Mouse (Mus musculus): Measurements from ENCODE around the gene Thsd7b.

Thsd7b gene

GRCm38 (mm10) chr1:130099227-130099626 lies 826.1 kb downstream of the Thsd7b start:
- no peak for DNase-seq (ENCODE audit: low read depth, low spot score)

- no peak for DNase-seq (ENCODE audit: low read depth, low spot score)
Observed at GRCm38 (mm10) chr1:130112580-130113314, 839.6 kb downstream of the Thsd7b start.

GRCm38 (mm10) chr1:130113549-130113948 lies 840.4 kb downstream of the Thsd7b start:
- DNase-seq (ENCODE audit: low read depth, low spot score) = no peak

DNA sequence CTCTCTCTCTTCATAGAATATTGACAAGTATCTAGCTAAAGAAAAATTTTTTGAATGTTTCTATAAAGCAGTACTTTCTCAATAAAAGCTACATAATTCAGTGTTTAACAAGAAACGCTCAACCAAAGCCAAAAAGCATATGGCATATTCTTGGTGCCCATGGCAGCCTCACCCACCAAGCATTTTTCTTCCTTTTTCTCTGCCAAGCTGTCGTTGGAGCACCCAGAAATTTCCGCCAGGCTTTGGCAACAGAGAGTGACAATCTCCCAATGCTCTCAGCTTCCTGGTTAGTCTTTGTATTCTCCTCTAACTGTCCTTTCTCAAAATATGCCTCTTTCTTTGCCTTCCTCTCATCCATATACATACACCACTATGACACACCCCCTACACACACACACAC lies 857.8 kb downstream of the Thsd7b start:
- DNase-seq (ENCODE audit: low read depth, low spot score) = no peak

DNA sequence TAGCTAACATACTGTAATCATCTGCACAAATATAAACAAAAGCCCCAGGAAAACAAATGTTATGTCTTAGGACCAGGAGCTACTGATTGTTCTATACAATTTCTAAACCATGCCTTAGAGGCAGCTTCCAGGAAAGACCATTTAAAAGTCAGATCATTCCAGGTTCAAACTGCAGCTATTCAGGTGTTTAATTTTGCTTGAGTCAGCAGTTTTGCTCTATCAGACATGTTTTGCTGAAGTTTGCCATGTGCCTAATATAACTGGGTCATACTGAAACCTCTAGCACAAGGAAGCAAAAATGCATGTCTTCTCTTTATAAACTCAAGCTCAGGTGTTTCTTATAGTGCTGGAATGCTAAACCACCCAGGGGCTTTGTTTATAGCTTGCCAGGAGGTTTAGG lies 893.1 kb downstream of the Thsd7b start:
- DNase-seq (ENCODE audit: low read depth, low spot score) = no peak

- DNase-seq (ENCODE audit: low read depth, low spot score) = peak; percentile 64
Observed at GRCm38 (mm10) chr1:130167260-130167659, 894.2 kb downstream of the Thsd7b start.

DNA sequence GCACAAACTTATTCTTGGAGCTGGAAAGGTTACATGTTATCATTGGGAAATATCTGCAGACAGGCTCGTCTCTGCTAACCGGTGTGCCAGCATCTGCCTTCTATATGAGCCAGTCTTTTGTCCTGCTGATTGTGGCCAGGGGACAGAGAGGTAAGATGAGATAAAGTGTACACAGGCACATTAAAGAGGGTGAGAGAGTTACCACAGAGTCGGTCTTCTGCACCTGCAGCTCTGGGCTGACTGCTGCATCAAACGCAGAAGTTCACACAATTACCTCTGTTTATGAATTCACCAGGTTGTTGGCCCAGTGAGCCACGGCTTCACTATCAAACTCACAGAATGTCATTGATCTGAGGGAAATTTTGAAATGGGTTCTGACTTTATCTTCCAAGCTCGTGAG lies 896.8 kb downstream of the Thsd7b start:
- DNase-seq (ENCODE audit: low read depth, low spot score) = no peak

- no peak for DNase-seq (ENCODE audit: low read depth, low spot score)
Observed at GRCm38 (mm10) chr1:130170290-130170689, 897.2 kb downstream of the Thsd7b start.

- peak; percentile 73 for DNase-seq (ENCODE audit: low read depth, low spot score)
Observed at GRCm38 (mm10) chr1:130186836-130187235, 913.7 kb downstream of the Thsd7b start.

DNA sequence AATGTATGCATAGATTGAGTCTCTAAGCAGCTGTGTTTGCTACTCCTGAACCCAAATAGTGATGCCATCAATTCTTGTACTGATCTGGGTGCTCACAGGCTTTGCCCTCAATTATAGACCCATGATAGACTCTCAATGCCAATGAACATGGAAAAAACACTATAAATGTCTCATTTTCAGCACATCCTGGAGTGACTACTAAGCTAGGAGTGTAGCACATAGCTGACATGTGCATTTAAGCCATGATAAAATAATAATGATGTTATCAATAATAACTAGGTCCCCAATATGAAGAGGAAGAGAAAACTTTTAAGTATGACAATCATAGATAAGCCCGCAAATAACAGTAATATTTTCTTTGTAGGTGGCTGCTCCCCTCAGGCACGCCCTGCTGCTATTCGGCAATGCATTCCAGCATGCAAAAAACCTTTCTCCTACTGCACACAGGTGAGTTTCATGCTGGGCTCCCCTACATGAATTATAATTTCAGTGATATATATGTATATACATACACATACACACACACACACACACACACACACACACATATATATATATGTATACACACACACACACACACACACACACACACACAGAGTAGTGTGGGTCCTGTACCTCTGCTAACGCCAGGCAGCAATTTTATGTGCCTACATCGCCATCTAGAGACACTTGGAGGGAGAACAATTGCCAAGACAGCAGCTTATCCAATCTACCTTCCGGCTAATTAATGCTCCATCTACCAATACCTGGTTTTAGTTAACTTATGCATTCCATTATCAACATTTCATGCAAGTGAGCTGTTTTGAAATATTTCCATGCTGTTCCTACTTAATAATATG lies 919.3 kb downstream of the Thsd7b start:
- DNase-seq (ENCODE audit: low read depth, low spot score) = peak; percentile 54

GRCm38 (mm10) chr1:130217404-130217803 lies 944.3 kb downstream of the Thsd7b start:
- no peak for DNase-seq (ENCODE audit: low read depth, low spot score)

GRCm38 (mm10) chr1:130222904-130223303 lies 949.8 kb downstream of the Thsd7b start:
- no peak for DNase-seq (ENCODE audit: low read depth, low spot score)

DNA sequence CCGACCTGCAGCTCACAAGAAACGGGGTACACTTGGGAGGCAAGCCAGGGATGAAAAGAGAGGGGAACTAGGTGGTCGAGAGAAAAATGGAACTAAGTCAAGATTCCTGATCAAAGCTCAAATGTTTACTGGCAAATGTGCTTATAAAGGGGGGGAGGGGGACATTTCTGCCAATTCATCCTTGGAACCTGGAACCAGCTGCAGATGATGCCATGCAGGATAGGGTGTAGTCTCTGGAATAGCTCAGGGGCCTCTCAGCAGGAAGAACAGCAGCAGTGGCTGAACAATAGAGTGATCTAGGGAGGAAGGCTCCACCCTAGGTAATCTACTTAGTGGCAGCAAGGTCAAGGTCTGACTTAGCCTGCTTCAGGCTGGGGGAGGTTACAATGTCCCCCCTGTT lies 972.5 kb downstream of the Thsd7b start:
- DNase-seq (ENCODE audit: low read depth, low spot score) = peak; percentile 82

GRCm38 (mm10) chr1:130246264-130246663 lies 973.2 kb downstream of the Thsd7b start:
- DNase-seq (ENCODE audit: low read depth, low spot score) = peak; percentile 78

DNA sequence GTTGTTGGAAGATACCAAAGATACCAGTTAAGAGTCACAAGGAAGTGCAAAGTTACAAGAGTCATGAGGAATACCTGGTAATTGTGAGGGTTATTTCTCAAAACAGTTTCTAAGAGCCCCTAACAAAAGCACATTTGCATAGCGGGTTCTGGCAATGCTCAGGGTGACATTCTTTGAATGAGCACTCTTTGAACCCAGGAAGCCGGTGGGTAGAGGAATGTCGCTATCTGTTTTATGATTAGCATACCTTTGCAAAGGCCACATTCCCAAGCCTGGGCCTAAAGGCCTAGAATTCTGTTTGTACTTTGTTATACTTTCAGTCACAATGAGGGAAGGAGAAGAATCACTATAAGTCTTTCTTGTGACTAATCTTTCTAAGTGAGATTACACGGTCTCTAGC lies 973.8 kb downstream of the Thsd7b start:
- peak; percentile 72 for DNase-seq (ENCODE audit: low read depth, low spot score)

DNA sequence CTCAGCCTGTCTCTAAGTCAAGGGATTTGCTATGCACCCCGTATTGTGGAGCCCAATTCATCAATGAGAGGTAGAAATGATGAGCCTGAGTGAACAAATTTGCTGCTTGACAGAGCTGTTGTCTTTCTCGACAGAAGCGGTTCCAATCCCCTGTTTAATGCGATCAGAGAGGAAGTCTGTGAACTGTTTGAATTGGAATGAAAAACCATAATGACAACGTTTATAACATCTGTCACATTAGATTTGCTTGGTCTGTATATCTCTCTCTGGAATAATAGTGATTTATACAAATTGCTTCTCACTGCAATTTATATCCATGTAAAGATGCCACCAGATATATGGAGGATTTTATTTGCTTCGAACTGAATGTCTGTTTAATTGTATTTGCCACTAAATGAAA lies 988.9 kb downstream of the Thsd7b start:
- DNase-seq (ENCODE audit: low read depth, low spot score) = no peak

Measured in ZHBTc4 (cell line).